Mouse (Mus musculus) neutrophil, adult 5-6 weeks (primary cell): Measurements from ENCODE around the gene Cbx7. TPM values are rescaled to one million over a fixed set of nuclear protein-coding genes. Genes with fewer than 3 reads are reported as not detected.
"Not testable (repeated sequence)": the region's sequence is repeated elsewhere in the genome, so short reads cannot be mapped to it uniquely, and the experiment has no call there.

ENCODE experiments used
- ATAC-seq: fragments of 151-379, 151-347 bp; 2 replicates; pipeline ENCODE4 v1.8.0; 2017; ENCODE audit warnings: mild to moderate bottlenecking, moderate TSS enrichment; ENCODE audit not compliant: insufficient number of reproducible peaks, poor library complexity, low FRiP score, severe bottlenecking; ENCODE audit errors: extremely low read depth
- total RNA-seq: library from RNA; stranded (forward); fragments of 200-1000 nt; gene quantifications from 2 replicates; pipeline ENCODE4 v1.2.3, GENCODE M21; 2017

Cbx7 gene
- total RNA-seq, 1 experiment from 2014 or later = 109 TPM

- not testable (repeated sequence) for ATAC-seq
Measured at GRCm38 (mm10) chr15:79904678-79905077, 66.2 kb downstream of the Cbx7 start.

GRCm38 (mm10) chr15:79903963-79904362 is 67.0 kb downstream of the Cbx7 start:
- no peak for ATAC-seq

GRCm38 (mm10) chr15:79903081-79903480 is 67.8 kb downstream of the Cbx7 start:
- ATAC-seq = not testable (repeated sequence)

- no peak for ATAC-seq
Measured at GRCm38 (mm10) chr15:79901399-79901798, 69.5 kb downstream of the Cbx7 start.

GRCm38 (mm10) chr15:79900751-79901150 is 70.2 kb downstream of the Cbx7 start:
- ATAC-seq = peak; percentile 51; the same call in 1 of the 2 replicates

GRCm38 (mm10) chr15:79899828-79900510 is 71.0 kb downstream of the Cbx7 start:
- ATAC-seq = peak; percentile 27; the same call in 1 of the 2 replicates

- no peak for ATAC-seq
Measured at GRCm38 (mm10) chr15:79898988-79899387, 71.9 kb downstream of the Cbx7 start.

- no peak for ATAC-seq
Measured at GRCm38 (mm10) chr15:79896080-79896725, 74.7 kb downstream of the Cbx7 start.

- not testable (repeated sequence) for ATAC-seq
Measured at GRCm38 (mm10) chr15:79895221-79896079, 75.5 kb downstream of the Cbx7 start.

GRCm38 (mm10) chr15:79894343-79894742 is 76.6 kb downstream of the Cbx7 start:
- ATAC-seq = no peak

GRCm38 (mm10) chr15:79893824-79894123 is 77.1 kb downstream of the Cbx7 start:
- ATAC-seq = no peak

GRCm38 (mm10) chr15:79892995-79893823 is 77.7 kb downstream of the Cbx7 start:
- no peak for ATAC-seq

GRCm38 (mm10) chr15:79892213-79892541 is 78.7 kb downstream of the Cbx7 start:
- peak; percentile 65 for ATAC-seq

- peak; percentile 71 for ATAC-seq
Measured at GRCm38 (mm10) chr15:79891436-79892212, 79.3 kb downstream of the Cbx7 start, which contains the start of gene Apobec3. Gene Apobec3, plus strand, starts transcription at chr15:79891659.

- ATAC-seq = no peak
Measured at GRCm38 (mm10) chr15:79884820-79885219, 86.1 kb downstream of the Cbx7 start.

- peak; percentile 84 for ATAC-seq
Measured at GRCm38 (mm10) chr15:79883352-79883822, 87.5 kb downstream of the Cbx7 start.

- no peak for ATAC-seq
Measured at GRCm38 (mm10) chr15:79882623-79883267, 88.2 kb downstream of the Cbx7 start.

GRCm38 (mm10) chr15:79880477-79880876 is 90.4 kb downstream of the Cbx7 start:
- ATAC-seq = no peak
